Mouse (Mus musculus) bone marrow macrophage, adult 2 months (primary cell): ENCODE data around the gene Gm49711.

Experiments used
- CTCF ChIP-seq: IDR thresholded peaks from 2 replicates; pipeline ENCODE4 v1.5.1; 2012; ENCODE audit warnings: low read depth, mild to moderate bottlenecking, low read length, moderate library complexity
- POLR2A ChIP-seq: IDR thresholded peaks from 2 replicates; pipeline ENCODE4 v1.6.1; 2012; ENCODE audit warnings: mild to moderate bottlenecking, low read depth, low read length, borderline replicate concordance

GRCm38 (mm10) chr16:92061586-92061985, 3.5 kb downstream of the Gm49711 start:
- TF ChIP-seq CTCF, result no peak
- no peak for TF ChIP-seq POLR2A
